Mouse (Mus musculus) sigmoid colon, adult 10 weeks (tissue): ENCODE measurements around the gene Akap1. TPM values are rescaled to one million over a fixed set of nuclear protein-coding genes. Genes with fewer than 3 reads are reported as not detected.

Experiments
- polyA plus RNA-seq: library from polyadenylated mRNA; stranded (reverse); fragments of 350-450 nt; fragmentation: Illumina TruSeq; extraction: RNeasy Lipid Tissue Mini Kit (QIAGEN cat#74804); gene quantifications from one replicate; pipeline ENCODE4 v1.2.3, GENCODE M21; 2014; ENCODE audit warnings: low read depth, low replicate concordance

Akap1 gene
- 25.0 TPM for polyA plus RNA-seq

GRCm38 (mm10) chr11:88864458-88865197 is at the start of gene Akap1:
Gene Akap1 (minus strand): TSS chr11:88864586.

Other genes with a start within 250 kb of the Akap1 start
- 88.0 TPM for gene Msi2, start 146.1 kb downstream of the Akap1 start, polyA plus RNA-seq
- 25.8 TPM for gene Scpep1, start 90.9 kb upstream of the Akap1 start, polyA plus RNA-seq
- not detected for gene Elobl, start 102.3 kb upstream of the Akap1 start, polyA plus RNA-seq
- gene Coil, start 105.7 kb upstream of the Akap1 start, polyA plus RNA-seq = 7.3 TPM
- gene Trim25, start 134.8 kb upstream of the Akap1 start, polyA plus RNA-seq = 56.3 TPM
- gene Dgke, start 202.3 kb upstream of the Akap1 start, polyA plus RNA-seq = 10.7 TPM
- not detected for gene Gm525, start 209.3 kb upstream of the Akap1 start, polyA plus RNA-seq